Mouse (Mus musculus): ENCODE results near the gene Xlr5a.

DNA sequence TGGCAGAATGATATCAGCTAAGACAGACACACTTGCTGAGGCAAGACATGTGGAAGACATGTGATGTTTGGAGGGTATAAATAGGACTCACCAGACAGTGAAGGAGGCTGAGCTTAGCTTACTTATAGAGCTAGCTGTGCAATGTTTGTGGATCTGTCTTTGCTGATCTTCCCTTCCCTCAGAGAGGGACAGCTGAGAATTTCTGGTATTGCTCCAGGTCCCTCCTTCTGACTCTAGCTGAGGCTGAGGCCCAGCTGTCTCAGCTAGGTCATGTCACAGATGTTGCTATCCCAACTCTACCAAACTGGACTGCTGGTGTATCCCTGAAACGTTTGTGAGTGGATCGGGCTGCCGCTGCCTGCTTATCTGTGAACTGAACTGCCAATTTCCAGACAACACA is 28.3 kb upstream of the Xlr5a start:
- TF ChIP-seq CTCF (IDR thresholded peaks at IDR 0.05; ENCODE audit: low read depth, low read length) (no peak), POLR2A (IDR thresholded peaks at IDR 0.05; ENCODE audit: borderline replicate concordance, low read depth, low read length) (no peak)
